Mouse (Mus musculus) cerebral cortex, adult 2 months (tissue): ENCODE measurements around the gene Zbed6.

Experiments used
- WGBS: fragments of 180-500 bp; shearing (Covaris S2); methylation state at CpG from one replicate; pipeline ENCODE4 v1.1.7; 2018; 5-methylcytosine and 5-hydroxymethylcytosine counted together

Zbed6 gene

GRCm38 (mm10) chr1:133660466-133661202, at the start of gene Zbed6:
TSS of gene Zbed6 (minus strand) at chr1:133660885.
- under 1% methylated on average over 38 of the region's 41 CpGs for WGBS

DNA sequence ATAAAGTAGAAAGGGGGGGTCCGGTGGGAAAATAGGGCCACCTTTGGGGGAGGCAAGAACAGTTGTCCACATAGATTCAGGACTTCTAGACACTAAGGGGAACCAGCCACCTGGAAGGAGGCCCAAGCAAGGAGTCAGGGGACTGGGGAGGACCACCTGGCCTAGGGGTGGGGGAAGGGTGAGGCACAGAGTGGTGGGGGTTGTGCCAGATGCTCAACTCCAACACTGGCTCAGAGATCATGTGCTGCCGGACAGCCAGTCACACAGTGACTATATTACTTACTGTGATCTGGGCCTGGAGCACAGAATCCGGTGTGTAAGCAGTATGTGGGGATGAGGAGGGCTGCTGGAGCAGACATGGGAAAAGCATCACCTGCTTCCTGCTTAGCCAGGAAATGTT, 48.6 kb upstream of the Zbed6 start:
- 86% methylated on average over 3 of the region's 3 CpGs for WGBS

- WGBS = 28% methylated on average over 1 of the region's 2 CpGs
Observed at GRCm38 (mm10) chr1:133701824-133702223, 41.1 kb upstream of the Zbed6 start.

- WGBS = 91% methylated on average over 12 of the region's 12 CpGs
Observed at GRCm38 (mm10) chr1:133697935-133698620, 37.4 kb upstream of the Zbed6 start.

- 29% methylated on average over 7 of the region's 7 CpGs for WGBS
Observed at GRCm38 (mm10) chr1:133695901-133696300, 35.2 kb upstream of the Zbed6 start.

GRCm38 (mm10) chr1:133694876-133695275, 34.2 kb upstream of the Zbed6 start:
- WGBS = 97% methylated on average over 1 of the region's 1 CpGs

DNA sequence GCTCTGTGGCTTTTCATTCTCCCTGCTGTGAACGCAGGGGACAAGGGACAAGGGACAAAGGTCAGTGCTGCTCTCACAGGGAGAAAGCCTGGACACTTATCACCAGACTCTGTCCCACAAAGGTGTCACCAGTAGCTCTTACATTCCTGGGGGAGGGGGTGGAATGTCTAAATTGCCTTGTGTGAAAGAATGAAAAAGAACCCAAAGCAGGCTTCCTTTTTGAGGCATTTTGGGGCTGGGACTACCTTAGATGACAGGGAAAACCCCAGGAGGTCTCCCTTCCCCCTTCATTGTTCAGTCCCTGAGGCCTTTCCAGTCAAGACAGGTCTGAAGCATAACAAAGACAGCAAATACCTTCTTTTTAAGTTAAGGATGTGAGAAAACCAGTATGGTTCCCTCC, 33.6 kb upstream of the Zbed6 start:
- WGBS = 39% methylated on average over 1 of the region's 1 CpGs

DNA sequence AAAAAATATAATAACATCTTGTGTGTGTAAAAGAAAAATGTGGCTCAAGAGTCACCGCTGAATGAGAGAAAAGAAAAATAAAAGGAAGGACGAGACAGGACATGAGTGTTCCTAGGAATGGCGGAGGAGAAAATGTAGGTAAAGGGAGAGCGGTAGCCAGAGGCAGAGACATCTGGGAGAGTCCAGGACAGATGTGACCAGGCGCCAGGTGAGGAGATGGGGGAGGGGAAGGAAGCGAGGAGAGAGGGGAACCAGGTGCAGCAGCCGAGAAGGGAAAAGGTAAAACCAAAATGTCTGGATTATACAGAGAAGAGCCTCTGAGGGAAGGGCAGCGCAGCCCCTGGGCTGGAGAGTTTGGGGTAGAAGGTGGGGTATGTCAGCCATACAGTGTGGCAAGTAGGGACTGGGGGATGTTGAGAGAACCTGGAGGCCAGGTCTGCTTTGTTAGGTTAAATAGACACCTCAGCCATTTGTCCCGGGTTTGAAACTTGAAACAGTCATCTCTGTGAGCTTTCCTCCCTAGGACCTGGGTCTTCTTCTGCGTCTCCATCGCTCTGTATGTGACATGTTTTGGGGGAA, 32.9 kb upstream of the Zbed6 start:
- WGBS = 88% methylated on average over 11 of the region's 11 CpGs

DNA sequence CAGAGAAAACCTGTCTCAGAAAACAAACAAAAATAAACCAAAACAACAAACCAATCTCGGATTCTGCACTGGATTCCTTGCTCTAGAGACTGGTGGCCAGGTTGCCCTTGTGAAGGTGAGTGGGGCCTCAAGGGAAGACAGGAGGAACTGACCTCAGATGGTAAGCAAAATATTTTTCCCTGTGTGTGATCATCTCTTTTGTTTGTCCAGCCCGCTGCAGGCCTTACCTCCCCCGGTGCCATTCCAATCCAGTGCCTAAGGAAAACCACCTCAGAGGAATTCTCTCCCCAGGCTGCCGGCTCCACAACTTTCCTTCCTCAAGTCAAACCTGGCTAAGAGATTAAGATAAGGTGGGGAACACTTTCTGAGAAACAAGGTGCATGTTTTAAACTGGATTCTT, 31.5 kb upstream of the Zbed6 start:
- 65% methylated on average over 4 of the region's 4 CpGs for WGBS

DNA sequence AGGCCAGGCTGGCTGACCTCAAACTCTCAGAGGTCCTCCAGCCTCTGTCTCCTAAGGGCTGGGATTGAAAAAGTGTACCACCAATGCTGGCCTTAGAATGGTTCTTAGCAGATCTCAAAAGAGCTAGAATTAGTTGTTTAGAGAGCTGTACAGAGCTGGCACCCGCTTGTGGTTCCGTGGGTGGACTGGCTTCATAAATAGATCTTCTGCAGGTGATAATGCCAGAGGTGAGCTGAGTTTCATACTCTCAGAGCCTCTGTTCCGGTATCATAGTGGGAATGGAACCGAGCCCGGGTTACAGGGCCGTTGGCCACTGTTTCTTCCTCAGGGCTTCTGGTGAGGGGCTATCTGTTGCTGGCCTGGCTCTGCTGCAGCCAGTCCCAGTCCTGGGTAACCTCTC, 30.4 kb upstream of the Zbed6 start:
- 85% methylated on average over 6 of the region's 6 CpGs for WGBS

- WGBS = 61% methylated on average over 6 of the region's 6 CpGs
Observed at GRCm38 (mm10) chr1:133689897-133690296, 29.2 kb upstream of the Zbed6 start, which contains the start of gene Lax1. TSS of gene Lax1 (minus strand) at chr1:133690108.

DNA sequence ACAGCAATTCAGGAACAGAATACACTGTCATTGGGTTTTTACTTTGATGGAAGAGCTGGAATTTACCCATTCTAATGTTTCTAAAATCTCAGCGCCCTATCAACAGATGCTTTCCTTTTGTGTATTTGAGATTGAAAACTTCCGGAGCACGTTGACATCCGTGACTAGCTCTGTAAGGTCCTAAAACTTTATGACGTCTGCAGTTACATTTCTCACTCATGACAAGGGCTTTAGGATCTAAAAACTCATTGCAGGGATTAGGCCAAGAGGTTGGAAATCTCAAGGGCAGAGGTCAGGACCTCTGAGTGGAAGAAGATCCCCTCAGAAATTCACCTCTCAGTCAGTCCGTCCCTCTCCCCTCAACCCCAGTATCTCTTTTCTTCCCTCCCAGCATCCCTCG, 27.6 kb upstream of the Zbed6 start:
- WGBS = 83% methylated on average over 7 of the region's 7 CpGs

DNA sequence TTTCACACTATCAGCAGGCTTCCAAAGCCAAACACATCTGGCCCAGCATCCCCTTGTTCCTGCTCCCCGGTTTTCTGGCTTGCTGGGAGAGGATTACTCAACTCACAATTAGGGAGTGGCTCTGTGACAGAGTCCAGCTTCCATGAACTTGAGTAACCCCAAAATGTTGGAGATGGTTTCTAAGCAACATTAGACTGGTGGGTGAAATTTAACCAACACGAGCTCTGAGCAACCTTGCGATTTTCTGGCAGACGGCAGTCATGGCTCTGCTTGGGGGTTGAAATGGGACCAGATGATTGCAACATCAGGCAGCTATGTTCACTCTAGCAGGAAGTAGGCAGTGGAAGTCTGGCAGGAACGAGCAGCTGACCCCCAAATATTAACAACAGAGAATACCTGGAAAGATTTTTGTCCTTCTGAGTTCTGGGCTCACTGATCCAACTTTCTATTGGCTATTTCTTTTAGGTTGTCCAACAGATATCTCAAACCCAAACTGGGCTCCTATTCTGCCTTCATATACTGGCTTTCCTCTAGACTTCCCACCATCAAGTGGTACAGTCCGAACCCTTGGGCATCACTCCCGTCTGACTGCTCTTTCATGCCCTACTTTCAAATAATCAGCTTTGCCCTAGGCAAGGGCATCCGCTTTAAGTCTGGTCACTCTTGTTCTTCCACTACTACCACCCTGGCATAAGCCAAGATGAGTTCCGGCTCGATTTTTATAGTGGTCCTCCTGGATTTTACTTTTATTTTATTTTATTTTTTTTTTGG, 25.2 kb upstream of the Zbed6 start:
- 56% methylated on average over 10 of the region's 10 CpGs for WGBS

- 66% methylated on average over 3 of the region's 3 CpGs for WGBS
Observed at GRCm38 (mm10) chr1:133671801-133672200, 11.1 kb upstream of the Zbed6 start.

- 88% methylated on average over 3 of the region's 3 CpGs for WGBS
Observed at GRCm38 (mm10) chr1:133671266-133671665, 10.6 kb upstream of the Zbed6 start.

DNA sequence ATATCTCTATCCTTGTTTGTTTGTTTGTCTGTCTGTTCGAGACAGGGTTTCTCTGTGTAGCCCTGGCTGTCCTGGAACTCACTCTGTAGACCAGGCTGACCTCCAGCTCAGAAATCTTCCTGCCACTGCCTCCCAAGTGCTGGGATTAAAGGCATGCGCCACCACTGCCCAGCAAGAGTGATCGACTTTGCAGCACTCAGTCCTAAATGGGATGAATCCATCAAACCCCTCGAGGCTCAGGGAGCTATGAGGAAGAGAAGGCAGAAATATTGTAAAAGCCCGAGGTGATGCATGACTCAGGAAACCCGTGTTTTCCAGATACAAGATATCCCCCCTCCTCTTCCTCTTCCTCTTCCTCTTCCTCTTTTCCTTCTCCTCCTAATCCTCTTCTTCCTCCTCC, 10.1 kb upstream of the Zbed6 start:
- 86% methylated on average over 6 of the region's 6 CpGs for WGBS

GRCm38 (mm10) chr1:133670190-133670589, 9.5 kb upstream of the Zbed6 start:
- WGBS = 93% methylated on average over 12 of the region's 12 CpGs

DNA sequence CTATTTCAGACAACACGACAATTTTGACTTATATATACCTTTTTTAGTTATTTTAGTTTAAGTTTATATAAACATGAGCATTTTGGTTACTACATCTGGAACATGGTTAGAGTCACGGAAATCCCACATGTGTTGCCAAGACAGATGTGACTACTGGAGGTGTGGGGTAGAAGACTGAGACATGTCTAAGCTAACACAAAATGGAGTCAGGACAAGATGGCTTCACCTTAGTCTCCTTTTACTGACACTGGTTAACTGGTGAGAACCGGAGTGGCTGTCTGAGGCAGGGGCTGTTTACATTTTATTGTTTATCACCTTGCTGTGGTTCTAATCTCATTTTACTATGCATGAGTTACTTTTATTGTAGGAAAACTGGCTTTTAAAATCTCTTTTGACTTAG, 7.9 kb upstream of the Zbed6 start:
- WGBS = 94% methylated on average over 3 of the region's 3 CpGs

DNA sequence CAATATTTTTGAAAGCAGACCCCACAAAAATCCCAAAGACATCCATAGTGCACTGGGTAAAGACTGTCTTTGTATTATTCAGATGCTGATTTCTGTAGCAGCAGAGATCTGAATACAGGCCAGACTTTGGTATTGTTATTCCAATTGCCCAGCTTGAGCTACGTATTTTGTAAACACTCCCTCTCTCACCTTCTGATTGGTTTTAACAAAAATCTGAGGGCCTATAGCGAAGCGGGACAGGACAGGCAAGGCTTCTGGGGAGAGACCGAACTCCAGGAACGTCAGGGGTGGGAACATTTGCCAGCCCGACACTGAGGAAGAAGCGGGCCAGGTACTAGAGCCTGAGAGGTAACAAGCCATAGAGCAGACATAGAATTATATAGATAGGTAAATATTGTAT, 7.0 kb upstream of the Zbed6 start:
- WGBS = 75% methylated on average over 7 of the region's 7 CpGs

- WGBS = 90% methylated on average over 8 of the region's 8 CpGs
Observed at GRCm38 (mm10) chr1:133665713-133666112, 5.0 kb upstream of the Zbed6 start.

GRCm38 (mm10) chr1:133664203-133664970, 3.7 kb upstream of the Zbed6 start:
- 78% methylated on average over 11 of the region's 11 CpGs for WGBS
